In the genomic region with DNA sequence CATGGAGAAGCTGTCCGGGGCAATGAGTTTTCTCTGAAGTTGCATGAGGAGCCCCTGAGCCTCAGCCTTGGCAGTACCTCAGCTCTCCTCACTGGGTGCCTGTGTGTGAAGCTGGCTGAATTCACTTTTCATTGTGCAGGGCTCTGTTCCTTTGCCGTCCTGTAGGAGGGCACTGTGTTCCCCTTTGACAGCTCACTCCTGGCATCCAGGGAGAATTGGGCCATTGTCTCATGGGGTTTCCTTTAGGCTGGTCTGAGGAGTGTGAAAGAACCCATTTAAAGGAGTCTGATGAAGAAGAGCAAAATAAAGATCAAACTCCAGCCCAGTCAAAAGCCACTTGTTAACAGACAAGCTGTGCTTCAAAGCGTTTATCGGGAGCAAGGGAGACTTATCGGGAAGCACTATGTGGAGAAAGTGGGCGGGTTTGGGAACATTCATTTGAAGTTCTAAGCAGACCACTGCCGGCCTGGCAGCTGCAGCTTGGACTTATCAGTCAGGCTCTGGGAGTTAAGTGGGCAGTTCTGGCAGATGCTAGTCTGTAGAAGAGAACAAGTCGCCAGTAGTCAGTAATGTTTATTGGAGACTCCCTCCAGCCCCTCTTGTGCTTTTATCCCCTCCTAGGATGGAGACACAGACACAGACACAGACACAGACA, we compare ENCODE assay signal across 11 mouse cellular contexts. TPM values are rescaled to one million over a fixed set of nuclear protein-coding genes. Genes with fewer than 3 reads are reported as not detected.
DNase-seq lines count a peak whose midpoint lies in the region; ATAC-seq and TF ChIP-seq lines count a peak whose summit lies in the region.
"Had no signal": no experiment of that assay in that cellular context is flagged by ENCODE, and none has a peak within 500 bp of the region (broad histone marks: within the 10 kb centered on the region; RNA-seq: fewer than 3 reads in every experiment).

No protein-coding gene starts in this region.

- peak overlapping the region; percentile 24 for H3K4me2 ChIP-seq in heart, embryonic 14.5 days (ENCODE audit: low read length)
- no peak overlapping the region for H3K4me2 ChIP-seq in stomach, postnatal 0 days (replicated peaks; ENCODE audit: low read depth)
- H3K4me2 ChIP-seq: embryonic facial prominence, embryonic 15.5 days had no signal

- peak; percentile 39 for TF ChIP-seq CTCF in stomach, postnatal 0 days (IDR thresholded peaks at IDR 0.05; ENCODE audit: low read depth)

- no peak for TF ChIP-seq EP300 in stomach, postnatal 0 days (optimal IDR thresholded peaks at IDR 0.05)

- H3K9me3 ChIP-seq in heart, embryonic 14.5 days (ENCODE audit: control insufficient read depth, low read length), result no peaks in the 10 kb centered on the region
- no peaks in the 10 kb centered on the region for H3K9me3 ChIP-seq in stomach, postnatal 0 days (ENCODE audit: control insufficient read depth, low read length)
- H3K9me3 ChIP-seq: embryonic facial prominence, embryonic 15.5 days had no signal

- no peak overlapping the region for H3K4me3 ChIP-seq in heart, embryonic 14.5 days (ENCODE audit: control insufficient read depth in 1 of 2, insufficient read depth in 1 of 2, low read depth in 1 of 2, low read length in 2 of 2)
- H3K4me3 ChIP-seq in stomach, postnatal 0 days (ENCODE audit: low read depth, low read length), result no peak overlapping the region
- H3K4me3 ChIP-seq: embryonic facial prominence, embryonic 15.5 days had no signal

- no peak overlapping the region for H3K9ac ChIP-seq in heart, embryonic 14.5 days (ENCODE audit: low read length)
- H3K9ac ChIP-seq in stomach, postnatal 0 days (ENCODE audit: low read length), result no peak overlapping the region
- H3K9ac ChIP-seq: embryonic facial prominence, embryonic 15.5 days had no signal

- no peak overlapping the region for H3K27ac ChIP-seq in heart, embryonic 14.5 days (replicated peaks in 1 of 2; ENCODE audit: control insufficient read depth in 1 of 2, insufficient read depth in 1 of 2, low read depth in 2 of 2, low read length in 2 of 2)
- no peak overlapping the region for H3K27ac ChIP-seq in stomach, postnatal 0 days (replicated peaks)
- H3K27ac ChIP-seq: embryonic facial prominence, embryonic 15.5 days had no signal

- no peaks in the 10 kb centered on the region for H3K36me3 ChIP-seq in heart, embryonic 14.5 days (ENCODE audit: control insufficient read depth, insufficient read depth, low read length)
- H3K36me3 ChIP-seq in stomach, postnatal 0 days (ENCODE audit: control insufficient read depth, insufficient read depth, low read length), result no peaks in the 10 kb centered on the region
- H3K36me3 ChIP-seq: embryonic facial prominence, embryonic 15.5 days had no signal

- 6% methylated on average over 8 of the region's 8 CpGs for WGBS in heart, embryonic 14.5 days
- 22% methylated on average over 8 of the region's 8 CpGs for WGBS in stomach, postnatal 0 days

- peaks cover 9% of the 10 kb centered on the region; the same call in 1 of the 2 replicates for H3K27me3 ChIP-seq in heart, embryonic 14.5 days (ENCODE audit: control insufficient read depth, insufficient read depth, low read length)
- no peaks in the 10 kb centered on the region for H3K27me3 ChIP-seq in stomach, postnatal 0 days (ENCODE audit: control insufficient read depth, insufficient read depth, low read length)
- H3K27me3 ChIP-seq: embryonic facial prominence, embryonic 15.5 days had no signal

- ATAC-seq in heart, embryonic 14.5 days (ENCODE audit: insufficient number of reproducible peaks, insufficient read depth, low FRiP score, low read depth), result peak; percentile 70; the same call in 1 of the 2 replicates
- ATAC-seq in megakaryocyte-erythroid progenitor cell, adult 5-6 weeks (replicated peaks; ENCODE audit: low FRiP score, low TSS enrichment, poor library complexity, severe bottlenecking), result peak; percentile 30
- no peak for ATAC-seq in stomach, postnatal 0 days (ENCODE audit: low FRiP score, low TSS enrichment)
- ATAC-seq: CD4-positive, CD25-positive, alpha-beta regulatory T cell, adult 4 months had no signal

- peaks cover 4 to 6% of the 10 kb centered on the region in 2 experiments; a peak in 2 of 4 replicates for H3K4me1 ChIP-seq in heart, embryonic 14.5 days (ENCODE audit: control insufficient read depth in 2 of 2, insufficient read depth in 2 of 2, low read length in 2 of 2)
- H3K4me1 ChIP-seq in stomach, postnatal 0 days (replicated peaks; ENCODE audit: control insufficient read depth, insufficient read depth), result no peaks in the 10 kb centered on the region

- DNase-seq in heart, adult 9 months (ENCODE audit: low spot score in 2 of 2), result no peak
- peak; percentile 36 to 43 for DNase-seq in right cerebral cortex, postnatal 10 days (ENCODE audit: low spot score in 2 of 2)
- no peak for DNase-seq in right cerebral cortex, postnatal 14 days
- peak; percentile 22 for DNase-seq in stomach, postnatal 0 days (ENCODE audit: low spot score)
- no peak for DNase-seq in adrenal gland, adult 18-20 months (ENCODE audit: low spot score in 2 of 2)
- DNase-seq in T-cell, adult 2 months (ENCODE audit: low spot score), result no peak
- DNase-seq: kidney, adult 2 months had no signal

RNA-seq across cellular contexts. Expression of gene Cxcr4, which starts 40.2 kb away (rescaled TPM):
- 2.4 and 2.9 TPM in 2 replicates for polyA plus RNA-seq in heart, embryonic 14.5 days (2014; fragmentation: Nextera tagmentation; extraction: Ambion mirVana)
- total RNA-seq in megakaryocyte-erythroid progenitor cell, adult 5-6 weeks (2014; fragmentation: Nextera tagmentation), result 29.9 and 35.0 TPM in 2 replicates
- 22.7 and 29.0 TPM in 2 replicates for total RNA-seq in megakaryocyte-erythroid progenitor cell, adult 5-6 weeks (2017)
- 1.6 and 2.0 TPM in 2 replicates for polyA plus RNA-seq in stomach, postnatal 0 days (2015; fragmentation: Nextera tagmentation; extraction: Ambion mirVana)
- 10 to 100 TPM; 13.9 to 28.3 TPM for total RNA-seq in adrenal gland, adult 18-20 months (2021)

Comparison
In these comparisons a context has a peak if more than half of its experiments do, and no peak if none do; other contexts are left out.
1. DNase-seq: peak in right cerebral cortex, postnatal 10 days (2 of 2) and stomach, postnatal 0 days (single experiment); none in heart, adult 9 months (0 of 2), right cerebral cortex, postnatal 14 days (single experiment), adrenal gland, adult 18-20 months (0 of 2) and T-cell, adult 2 months (single experiment).